Mouse (Mus musculus): ENCODE measurements around the gene Smim11.

- TF ChIP-seq CTCF (IDR thresholded peaks at IDR 0.05; ENCODE audit: low read depth, low read length) (no peak), GATA1 (IDR thresholded peaks at IDR 0.05; ENCODE audit: borderline replicate concordance, low read length) (no peak), POLR2AphosphoS5 (IDR thresholded peaks at IDR 0.05; ENCODE audit: insufficient replicate concordance, low read depth, low read length) (no peak)
Observed at GRCm38 (mm10) chr16:92288778-92289177, 12.3 kb upstream of the Smim11 start.

Data from G1E (cell line).